Mouse (Mus musculus): Measurements from ENCODE around the gene Slc38a1.

- TF ChIP-seq CTCF (IDR thresholded peaks at IDR 0.05; ENCODE audit: low read depth, low read length) (no peak), POLR2A (IDR thresholded peaks at IDR 0.05; ENCODE audit: extremely low read depth, insufficient read depth, low read length) (no peak)
Measured at GRCm38 (mm10) chr15:96638656-96639055, 4.1 kb downstream of the Slc38a1 start.

All from liver, adult 2 months (tissue).